Mouse (Mus musculus) lung, embryonic 14.5 days (tissue): Measurements from ENCODE around the gene Sdccag8. TPM values are rescaled to one million over a fixed set of nuclear protein-coding genes. Genes with fewer than 3 reads are reported as not detected.

ENCODE experiments used
- ATAC-seq: fragments of 200-750 bp; cut with Nextera tagmentation; 2 replicates; pipeline ENCODE4 v1.8.0; 2017; ENCODE audit warnings: mild to moderate bottlenecking, moderate TSS enrichment, moderate library complexity; ENCODE audit not compliant: insufficient read depth
- DNase-seq: peaks from one replicate; pipeline ENCODE4 v3.0.0-alpha.2; 2015
- H3K27ac ChIP-seq: fragments of 300-500 bp; sonication (generic); 2 replicates; pipeline ENCODE4 v1.5.1; 2014; ENCODE audit warnings: low read depth, mild to moderate bottlenecking, moderate library complexity
- H3K27me3 ChIP-seq: fragments of 300-500 bp; sonication (generic); 2 replicates; pipeline ENCODE4 v1.6.1; 2014; ENCODE audit warnings: low read length, control low read depth; ENCODE audit not compliant: insufficient read depth
- H3K36me3 ChIP-seq: fragments of 300-500 bp; sonication (generic); 2 replicates; pipeline ENCODE4 v1.6.1; 2014; ENCODE audit warnings: control low read depth; ENCODE audit not compliant: insufficient read depth
- H3K4me1 ChIP-seq: fragments of 300-500 bp; sonication (generic); 2 replicates; pipeline ENCODE4 v1.6.1; 2014; ENCODE audit warnings: antibody characterized with exemption, control low read depth; ENCODE audit not compliant: insufficient read depth
- H3K4me2 ChIP-seq: fragments of 300-500 bp; sonication (generic); 2 replicates; pipeline ENCODE4 v1.6.1; 2014; ENCODE audit warnings: mild to moderate bottlenecking
- H3K4me3 ChIP-seq: fragments of 300-500 bp; sonication (generic); 2 replicates; pipeline ENCODE4 v1.5.1; 2014; ENCODE audit warnings: low read depth, low read length
- H3K9ac ChIP-seq: fragments of 300-500 bp; sonication (generic); 2 replicates; pipeline ENCODE4 v1.6.1; 2014
- H3K9me3 ChIP-seq: fragments of 300-500 bp; sonication (generic); 2 replicates; pipeline ENCODE4 v1.6.1; 2016; ENCODE audit warnings: low read depth, low read length, control low read depth
- CTCF ChIP-seq: IDR thresholded peaks from 2 replicates; pipeline ENCODE4 v1.5.1; 2016; ENCODE audit warnings: antibody characterized with exemption, low read depth
- WGBS: fragments of 180-500 bp; shearing (Covaris S2); extraction: QIAGEN DNeasy Blood & Tissue Kit; methylation state at CpG from one replicate; pipeline ENCODE4 v1.1.7; 2014; 5-methylcytosine and 5-hydroxymethylcytosine counted together
- polyA plus RNA-seq: library from polyadenylated mRNA; unstranded; fragments of >200 nt; fragmentation: Nextera tagmentation; extraction: Ambion mirVana; gene quantifications from 2 replicates; pipeline ENCODE4 v1.2.1, GENCODE M21; 2014

The Sdccag8 gene
- polyA plus RNA-seq, 1 experiment from 2014 or later, result 14.4 TPM

DNA sequence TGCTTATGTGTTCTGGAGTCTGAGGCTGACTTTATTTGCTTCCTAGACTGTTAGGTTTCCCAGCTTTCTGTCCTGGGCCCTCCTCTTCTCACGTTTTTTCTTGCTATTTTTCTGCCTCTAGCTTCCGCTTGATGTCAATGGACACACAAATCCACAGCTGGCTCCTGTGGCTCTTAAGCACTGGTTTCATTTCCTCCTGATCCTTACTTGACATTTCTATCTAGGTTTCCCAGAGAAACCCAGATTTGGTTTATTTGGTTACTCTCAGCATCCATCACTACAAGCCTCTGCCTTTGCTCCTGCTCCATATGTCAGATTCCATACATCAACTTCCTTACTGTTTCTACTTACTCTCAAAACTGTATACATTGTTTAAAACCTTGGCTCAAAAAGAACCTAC, 232.5 kb downstream of the Sdccag8 start:
- no peaks in the 10 kb centered on the region for H3K27me3 ChIP-seq
- no peak for ATAC-seq
- H3K9ac ChIP-seq, result no peak overlapping the region
- no peaks in the 10 kb centered on the region for H3K9me3 ChIP-seq
- H3K36me3 ChIP-seq, result no peaks in the 10 kb centered on the region
- no peak for DNase-seq
- H3K4me1 ChIP-seq, result no peaks in the 10 kb centered on the region
- WGBS, result 65% methylated on average over 2 of the region's 2 CpGs
- no peak overlapping the region for H3K27ac ChIP-seq
- H3K4me3 ChIP-seq, result no peak overlapping the region
- no peak overlapping the region for H3K4me2 ChIP-seq
- no peak for TF ChIP-seq CTCF

DNA sequence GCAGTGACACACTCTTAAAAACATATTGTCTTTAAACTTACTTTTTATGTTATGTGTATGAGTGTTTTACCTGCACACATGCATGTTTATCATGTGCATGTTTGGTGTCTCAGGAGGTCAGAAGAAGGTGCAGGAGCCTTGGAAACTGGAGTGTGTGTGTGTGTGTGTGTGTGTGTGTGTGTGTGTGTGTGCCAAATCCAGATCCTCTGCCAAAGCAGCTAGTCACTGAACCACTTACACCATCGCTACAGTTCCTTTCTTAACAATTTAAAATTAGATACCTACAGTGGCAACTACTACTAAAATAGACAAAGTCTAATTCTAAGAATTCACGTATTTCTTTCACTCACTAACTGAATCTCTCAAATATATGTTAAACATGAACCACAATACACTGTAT, 234.3 kb downstream of the Sdccag8 start:
- DNase-seq (no peak), ATAC-seq (no peak)
- no peaks in the 10 kb centered on the region for H3K9me3 ChIP-seq
- TF ChIP-seq CTCF, result no peak
- no peak overlapping the region for H3K27ac ChIP-seq
- no peak overlapping the region for H3K9ac ChIP-seq
- 91% methylated on average over 2 of the region's 2 CpGs for WGBS
- no peaks in the 10 kb centered on the region for H3K27me3 ChIP-seq
- H3K4me2 ChIP-seq, result no peak overlapping the region
- H3K4me3 ChIP-seq, result no peak overlapping the region
- no peaks in the 10 kb centered on the region for H3K36me3 ChIP-seq
- no peaks in the 10 kb centered on the region for H3K4me1 ChIP-seq

DNA sequence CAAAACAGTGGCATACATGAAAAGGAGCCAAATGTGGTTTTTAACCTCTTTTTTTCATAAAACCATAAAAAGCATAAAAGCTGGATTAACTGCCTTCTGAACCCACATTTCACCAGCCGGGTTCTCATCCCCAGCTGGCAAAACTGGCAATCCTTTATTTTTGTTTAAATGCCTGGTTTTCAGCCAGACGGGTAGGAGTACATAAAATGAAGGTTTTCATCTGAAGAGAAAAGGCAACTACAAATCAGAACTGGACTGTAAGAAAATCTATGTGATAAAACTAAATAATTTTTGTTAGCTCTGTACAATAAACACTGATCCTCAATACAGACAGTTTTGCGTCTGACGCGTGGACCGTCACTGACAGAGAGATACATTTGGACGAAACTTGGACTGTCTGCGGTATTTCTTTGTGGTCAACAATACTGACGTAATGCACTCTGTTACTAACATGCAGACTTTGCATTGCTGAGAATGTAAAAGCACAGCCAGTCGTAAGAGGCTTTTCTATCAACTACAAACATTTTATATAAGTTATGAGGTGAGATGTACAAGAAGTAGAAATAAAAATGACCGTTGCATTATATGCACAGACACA, 237.0 kb downstream of the Sdccag8 start:
- DNase-seq, result peak; percentile 70
- Histone ChIP-seq H3K9ac (no peak overlapping the region), H3K9me3 (no peaks in the 10 kb centered on the region), H3K27ac (no peak overlapping the region), H3K4me3 (no peak overlapping the region), H3K36me3 (no peaks in the 10 kb centered on the region), H3K27me3 (no peaks in the 10 kb centered on the region), H3K4me2 (peak overlapping the region; percentile 12; the same call in 1 of the 2 replicates), H3K4me1 (no peaks in the 10 kb centered on the region)
- TF ChIP-seq CTCF, result no peak
- 44% methylated on average over 11 of the region's 11 CpGs for WGBS
- peak; percentile 69; the same call in 1 of the 2 replicates for ATAC-seq

DNA sequence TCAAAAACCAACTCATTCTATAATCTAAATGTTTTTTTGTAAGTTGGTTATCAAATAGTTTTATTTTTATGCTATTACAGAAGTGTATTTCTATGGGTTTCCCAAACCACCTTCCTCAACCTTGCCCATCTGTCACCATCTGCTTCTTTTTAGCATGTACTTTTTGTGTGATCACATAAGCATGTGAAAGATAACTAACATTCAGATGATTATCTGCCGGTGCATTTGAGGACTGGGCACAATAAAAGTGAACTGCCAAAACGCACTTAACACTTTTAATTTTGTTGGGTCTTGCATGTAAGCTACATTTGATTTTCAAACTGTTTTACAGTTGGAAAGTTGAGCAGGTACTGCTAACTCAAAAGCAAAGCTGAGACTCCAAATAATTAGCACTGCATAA, 240.4 kb downstream of the Sdccag8 start:
- Histone ChIP-seq H3K27ac (no peak overlapping the region), H3K4me3 (no peak overlapping the region), H3K4me2 (no peak overlapping the region), H3K27me3 (no peaks in the 10 kb centered on the region), H3K36me3 (no peaks in the 10 kb centered on the region), H3K9ac (no peak overlapping the region), H3K4me1 (no peaks in the 10 kb centered on the region), H3K9me3 (no peaks in the 10 kb centered on the region)
- ATAC-seq (no peak), DNase-seq (no peak)
- WGBS, result 76% methylated on average over 2 of the region's 2 CpGs
- TF ChIP-seq CTCF, result no peak

DNA sequence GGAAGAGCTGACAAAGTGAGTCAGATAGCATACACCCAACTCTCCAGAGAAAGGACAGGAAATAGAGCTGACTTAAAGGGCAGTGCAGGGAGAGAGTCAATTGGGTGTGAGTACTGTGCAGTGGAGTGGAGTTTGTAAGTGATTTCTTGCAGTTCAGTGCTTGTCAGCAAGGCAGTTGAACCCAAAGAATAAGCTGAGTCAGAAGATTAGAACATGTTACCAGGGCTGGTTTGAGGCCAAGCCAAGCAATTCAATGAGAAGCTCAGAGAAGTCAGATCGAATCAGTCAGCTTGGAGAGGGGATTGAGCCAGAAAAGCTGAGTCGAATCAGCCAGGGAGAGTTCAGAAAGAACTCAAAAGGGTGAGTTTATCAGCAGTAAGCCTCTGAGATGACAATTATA, 247.3 kb downstream of the Sdccag8 start:
- Histone ChIP-seq H3K4me1 (no peaks in the 10 kb centered on the region), H3K9me3 (no peaks in the 10 kb centered on the region), H3K9ac (no peak overlapping the region), H3K4me2 (no peak overlapping the region), H3K27ac (no peak overlapping the region), H3K4me3 (no peak overlapping the region), H3K36me3 (no peaks in the 10 kb centered on the region), H3K27me3 (no peaks in the 10 kb centered on the region)
- no peak for DNase-seq
- TF ChIP-seq CTCF, result no peak
- 93% methylated on average over 2 of the region's 2 CpGs for WGBS
- no peak for ATAC-seq

DNA sequence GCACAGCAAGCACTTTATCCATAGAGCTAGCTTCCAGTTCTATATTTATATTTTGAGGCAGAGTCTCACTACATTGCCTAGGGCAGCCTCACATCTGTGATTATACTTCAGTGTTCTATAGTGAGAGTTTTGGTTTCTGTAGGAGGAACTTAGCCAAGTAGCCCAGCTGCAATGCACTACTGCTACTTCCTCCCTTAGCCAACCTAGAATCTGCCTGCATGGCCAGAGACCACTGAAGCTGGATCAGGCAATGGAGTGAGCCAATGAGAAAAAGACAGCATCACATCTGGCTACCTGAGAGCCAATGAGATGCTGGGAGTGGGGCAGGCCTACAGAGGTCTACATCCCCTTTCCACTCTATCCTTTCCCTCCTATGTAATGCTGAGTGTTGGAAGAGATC, 251.3 kb downstream of the Sdccag8 start:
- Histone ChIP-seq H3K9me3 (no peaks in the 10 kb centered on the region), H3K27ac (no peak overlapping the region), H3K4me2 (no peak overlapping the region), H3K9ac (no peak overlapping the region), H3K27me3 (no peaks in the 10 kb centered on the region), H3K4me3 (no peak overlapping the region), H3K36me3 (no peaks in the 10 kb centered on the region), H3K4me1 (no peaks in the 10 kb centered on the region)
- DNase-seq (no peak), ATAC-seq (no peak)
- no peak for TF ChIP-seq CTCF

DNA sequence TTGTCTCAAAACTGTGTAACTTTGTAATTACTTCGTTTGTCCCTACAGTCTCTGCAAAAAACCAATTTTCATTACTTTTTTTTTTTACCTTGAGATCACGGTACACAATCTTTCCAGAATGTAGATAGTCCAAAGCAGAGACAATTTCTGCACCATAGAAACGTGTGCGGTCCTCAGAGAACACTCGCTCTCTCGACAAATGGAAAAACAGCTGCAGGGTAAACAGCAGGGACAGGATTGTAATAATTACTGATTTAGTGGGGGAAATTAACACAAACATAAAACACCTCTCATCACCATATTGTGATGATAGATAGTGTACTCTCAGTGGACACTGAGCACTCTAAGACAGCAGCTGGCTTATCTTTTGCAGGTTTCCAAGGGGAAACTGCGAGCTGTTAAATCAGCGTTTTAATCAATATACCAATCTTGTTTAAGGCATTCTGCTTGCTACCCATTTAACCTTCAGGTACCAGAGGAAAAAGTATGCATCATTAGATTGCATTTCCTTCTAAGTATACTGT, 252.7 kb downstream of the Sdccag8 start:
- no peak for DNase-seq
- no peaks in the 10 kb centered on the region for H3K9me3 ChIP-seq
- H3K4me1 ChIP-seq, result no peaks in the 10 kb centered on the region
- no peak overlapping the region for H3K27ac ChIP-seq
- H3K4me3 ChIP-seq, result no peak overlapping the region
- H3K9ac ChIP-seq, result no peak overlapping the region
- H3K4me2 ChIP-seq, result no peak overlapping the region
- no peak for ATAC-seq
- H3K36me3 ChIP-seq, result no peaks in the 10 kb centered on the region
- WGBS, result 84% methylated on average over 8 of the region's 8 CpGs
- TF ChIP-seq CTCF, result no peak
- H3K27me3 ChIP-seq, result no peaks in the 10 kb centered on the region
